Mouse (Mus musculus) left cerebral cortex, postnatal 25 days (tissue): ENCODE results near the gene Gm21958. TPM values are rescaled to one million over a fixed set of nuclear protein-coding genes. Genes with fewer than 3 reads are reported as not detected.

Experiments
- DNase-seq, 2 experiments: peaks; one replicate each; pipeline ENCODE4 v3.0.0; 2022; ENCODE audit warnings: low spot score in 2 of 2, mixed read lengths in 1 of 2
- intact Hi-C: fragments of 180-260 bp; cut with DNase I; formaldehyde crosslinking; loops from one replicate; pipeline ENCODE4 v1.15.1; 2025
- total RNA-seq, 2 experiments: library from RNA; stranded (reverse); gene quantifications; 2 replicates each; pipeline ENCODE4 v1.2.3; 2021

Gm21958 gene
- not detected for total RNA-seq

GRCm38 (mm10) chr3:54714253-54714652, at the start of gene Gm21958:
Gm21958 (minus strand) TSS chr3:54714353.
- no peak for DNase-seq
- intact Hi-C loops = no loop called here

DNA sequence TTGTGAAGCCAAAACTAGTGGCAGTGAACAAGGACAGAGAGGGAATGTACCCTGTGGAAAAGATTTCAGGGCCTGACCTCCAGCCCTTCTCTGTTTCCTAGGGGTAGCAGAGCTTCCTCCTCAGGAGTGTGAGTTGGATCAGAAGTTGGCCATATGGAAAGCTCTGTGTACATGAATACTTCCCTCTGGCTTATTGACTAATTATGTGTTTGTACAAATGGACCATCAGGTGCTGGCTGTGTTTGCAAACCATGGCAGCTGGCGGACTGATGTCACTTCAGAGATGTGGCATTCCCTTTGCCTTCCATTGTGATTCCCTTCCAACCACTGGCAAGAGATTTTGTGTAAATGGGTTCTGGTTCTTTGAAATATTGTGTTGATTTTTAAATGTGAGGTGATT, 47.1 kb upstream of the Gm21958 start:
- intact Hi-C loops = no loop called here
- DNase-seq = no peak

DNA sequence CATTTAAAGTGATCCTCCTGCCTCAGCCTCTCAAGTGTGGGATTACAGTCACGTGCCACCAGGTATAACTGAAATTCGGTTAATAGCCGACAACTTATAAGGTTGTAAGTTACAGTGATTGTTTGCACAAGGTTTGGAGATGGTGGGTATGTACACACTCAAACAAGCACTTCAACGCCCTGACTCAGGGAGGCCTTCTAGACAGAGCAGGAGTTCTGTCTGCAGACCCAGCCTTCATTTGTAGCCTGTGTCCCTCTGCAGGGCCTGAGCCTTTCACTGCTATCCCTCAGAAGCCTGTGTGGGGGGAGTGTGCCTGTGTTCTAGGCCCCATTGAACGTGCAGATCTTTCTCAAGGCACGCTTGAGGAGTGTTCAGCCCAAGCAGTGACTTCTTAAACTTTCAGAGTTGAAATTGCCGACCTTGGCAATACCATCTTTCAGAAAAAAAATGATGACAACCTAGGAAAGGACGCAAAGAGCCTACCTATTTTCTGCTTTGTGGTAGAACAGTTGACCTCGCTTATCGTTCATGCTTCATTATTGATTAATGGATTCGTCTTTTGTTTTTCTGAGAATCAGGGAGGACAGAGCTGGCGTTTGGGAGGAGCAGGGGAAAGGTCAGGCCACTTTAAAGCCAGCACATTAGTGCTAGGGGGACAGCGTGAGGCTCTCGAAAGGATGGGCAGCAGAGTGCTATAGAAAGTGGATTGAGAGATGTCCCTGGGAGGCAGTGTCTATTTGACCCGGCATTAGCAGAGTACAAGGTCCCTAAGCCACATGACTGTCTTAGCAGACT, 46.4 kb upstream of the Gm21958 start:
- intact Hi-C loops = no loop called here
- DNase-seq = no peak

DNA sequence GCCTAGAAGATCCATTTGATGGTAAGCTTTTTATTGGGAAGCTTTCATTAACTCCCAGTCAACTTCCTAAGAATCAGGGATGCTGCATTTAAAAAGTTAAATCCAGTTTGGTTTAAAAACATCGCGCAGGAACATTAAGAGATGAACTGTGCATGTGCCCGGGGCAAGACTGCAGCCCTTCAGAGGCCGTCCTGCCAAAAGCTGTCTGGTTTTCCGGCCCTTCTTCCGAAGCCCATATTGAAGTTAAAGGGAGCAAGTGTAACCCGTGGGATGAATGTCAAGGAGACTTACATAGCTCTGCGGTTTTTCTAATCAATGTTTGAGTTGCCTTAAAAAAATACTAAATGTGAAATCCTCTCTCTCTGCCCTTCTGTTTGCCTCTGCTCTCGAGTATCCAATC, 45.1 kb upstream of the Gm21958 start:
- DNase-seq = no peak
- intact Hi-C loops = loop anchor here (5.0 kb wide), 1 partner anchor 48 kb away; the partner anchor contains the start of gene Rfxap

DNA sequence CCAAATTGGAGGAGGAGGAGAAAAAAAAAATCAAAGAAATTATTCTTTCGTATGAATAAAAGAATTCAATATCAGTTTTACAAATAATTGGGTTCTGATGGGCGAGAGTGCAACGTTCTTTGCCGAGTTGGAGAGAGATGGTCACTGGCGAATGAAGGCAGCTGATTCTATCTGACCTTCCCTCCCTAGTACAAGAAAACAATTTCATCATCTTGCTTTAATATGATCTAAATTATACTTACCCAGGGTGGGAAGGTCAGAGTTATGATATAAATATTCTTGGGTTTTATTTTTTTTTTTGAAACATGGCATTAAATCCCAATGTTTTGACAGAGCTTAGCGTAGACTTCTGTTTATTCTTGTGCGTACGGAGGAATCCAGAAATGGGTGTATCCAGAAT, 43.3 kb upstream of the Gm21958 start:
- intact Hi-C loops = loop anchor here (5.0 kb wide), 1 partner anchor 50 kb away; the partner anchor contains the start of gene Rfxap
- DNase-seq = no peak

GRCm38 (mm10) chr3:54756058-54756457, 41.9 kb upstream of the Gm21958 start:
- intact Hi-C loops = loop anchor here (5.0 kb wide), 1 partner anchor 51 kb away; the partner anchor contains the start of gene Rfxap
- DNase-seq = peak; percentile 47 to 74

DNA sequence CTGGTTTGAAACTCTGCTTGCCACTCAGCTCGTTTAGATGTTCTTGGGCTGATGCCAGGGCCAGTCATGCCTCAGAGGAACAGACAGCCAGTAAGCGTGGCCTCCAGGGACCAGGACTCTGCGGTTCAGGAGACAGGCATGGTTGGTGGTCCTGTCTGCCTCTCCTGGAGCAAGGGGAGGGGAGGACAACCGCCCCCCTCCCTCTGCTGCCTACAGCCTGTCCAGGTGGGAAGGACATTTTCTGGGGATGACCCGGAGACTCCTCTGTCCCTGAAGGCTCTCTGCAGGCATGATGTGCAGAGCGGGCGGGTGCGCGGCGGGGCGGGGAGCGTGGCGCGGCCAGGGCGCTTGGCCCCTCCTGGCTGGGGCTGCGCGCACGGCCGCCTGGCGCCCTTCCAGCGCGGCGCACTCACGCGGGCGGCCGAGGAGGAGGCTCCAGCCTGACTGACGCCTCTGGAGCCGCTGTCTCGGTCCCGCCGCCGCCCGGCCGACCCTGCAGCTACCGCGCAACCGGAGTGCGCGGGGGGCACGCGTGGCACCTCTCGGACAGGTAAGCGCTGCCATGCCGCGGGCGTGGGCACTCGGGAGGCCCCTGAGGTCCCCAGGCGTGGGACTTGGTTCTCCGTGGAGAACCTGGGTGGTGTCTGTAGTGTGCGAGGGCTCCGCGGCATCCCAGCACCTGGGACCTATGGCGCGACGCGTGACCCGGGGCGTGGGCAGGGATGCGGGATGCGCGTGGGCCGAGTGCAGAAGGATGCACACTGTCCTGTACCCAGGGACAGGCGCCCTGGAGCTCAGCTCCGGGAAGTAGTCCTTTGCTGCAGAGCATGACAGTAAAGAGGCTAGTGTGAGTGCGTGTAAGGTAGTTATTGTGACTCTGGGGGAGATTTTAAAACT, 41.2 kb upstream of the Gm21958 start, which contains the start of gene Smad9:
TSS of gene Smad9 (plus strand) at position 438 of the 897 bp plus-strand sequence.
- intact Hi-C loops = loop anchor here (5.0 kb wide), 1 partner anchor 52 kb away; the partner anchor contains the start of gene Rfxap
- peak; percentile 68 to 72 for DNase-seq

- DNase-seq = no peak
- intact Hi-C loops = no loop called here
Observed at GRCm38 (mm10) chr3:54753411-54753810, 39.3 kb upstream of the Gm21958 start.

GRCm38 (mm10) chr3:54745799-54746198, 31.6 kb upstream of the Gm21958 start:
- DNase-seq = no peak
- intact Hi-C loops = no loop called here

DNA sequence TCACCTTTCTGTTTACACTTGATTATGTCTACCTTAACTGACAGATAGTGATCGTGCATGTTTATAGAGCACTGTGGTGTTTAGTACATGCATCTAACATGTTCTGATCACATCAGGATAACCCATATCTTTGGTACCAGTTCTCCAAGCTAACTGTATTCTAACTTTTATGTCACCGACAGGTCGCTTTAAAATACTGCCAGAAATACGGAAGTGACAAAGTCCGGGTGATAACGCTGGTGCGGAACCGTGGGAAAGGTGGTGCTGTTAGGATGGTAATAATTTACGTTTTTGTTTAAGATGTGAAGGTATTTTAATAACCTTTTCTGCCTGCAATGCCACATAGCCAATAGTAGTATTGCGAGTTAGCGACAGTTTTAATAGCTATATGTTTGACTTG, 27.8 kb upstream of the Gm21958 start:
- DNase-seq = no peak
- intact Hi-C loops = no loop called here

DNA sequence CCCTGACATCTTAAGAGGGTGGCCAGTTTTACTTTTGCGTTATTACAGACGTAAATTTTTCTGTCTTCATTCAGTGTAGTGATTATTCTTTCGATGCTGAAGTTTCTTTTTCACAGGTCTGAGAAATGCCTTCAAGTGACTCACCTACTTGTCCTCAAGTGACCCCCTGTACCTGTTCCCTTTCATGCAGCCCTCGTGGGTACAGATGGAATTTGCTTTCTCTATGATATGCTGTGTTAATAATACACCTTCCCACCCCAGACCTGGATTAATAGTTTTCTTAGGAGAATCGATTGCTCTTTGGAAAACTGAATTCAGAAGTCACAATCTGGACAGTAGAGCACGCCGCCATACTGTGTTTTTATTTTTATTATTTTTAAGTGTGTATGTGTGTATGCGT, 23.2 kb upstream of the Gm21958 start:
- intact Hi-C loops = loop anchor here (5.0 kb wide), 2 partner anchors 60 to 335 kb away; no protein-coding TSS in a partner anchor

DNA sequence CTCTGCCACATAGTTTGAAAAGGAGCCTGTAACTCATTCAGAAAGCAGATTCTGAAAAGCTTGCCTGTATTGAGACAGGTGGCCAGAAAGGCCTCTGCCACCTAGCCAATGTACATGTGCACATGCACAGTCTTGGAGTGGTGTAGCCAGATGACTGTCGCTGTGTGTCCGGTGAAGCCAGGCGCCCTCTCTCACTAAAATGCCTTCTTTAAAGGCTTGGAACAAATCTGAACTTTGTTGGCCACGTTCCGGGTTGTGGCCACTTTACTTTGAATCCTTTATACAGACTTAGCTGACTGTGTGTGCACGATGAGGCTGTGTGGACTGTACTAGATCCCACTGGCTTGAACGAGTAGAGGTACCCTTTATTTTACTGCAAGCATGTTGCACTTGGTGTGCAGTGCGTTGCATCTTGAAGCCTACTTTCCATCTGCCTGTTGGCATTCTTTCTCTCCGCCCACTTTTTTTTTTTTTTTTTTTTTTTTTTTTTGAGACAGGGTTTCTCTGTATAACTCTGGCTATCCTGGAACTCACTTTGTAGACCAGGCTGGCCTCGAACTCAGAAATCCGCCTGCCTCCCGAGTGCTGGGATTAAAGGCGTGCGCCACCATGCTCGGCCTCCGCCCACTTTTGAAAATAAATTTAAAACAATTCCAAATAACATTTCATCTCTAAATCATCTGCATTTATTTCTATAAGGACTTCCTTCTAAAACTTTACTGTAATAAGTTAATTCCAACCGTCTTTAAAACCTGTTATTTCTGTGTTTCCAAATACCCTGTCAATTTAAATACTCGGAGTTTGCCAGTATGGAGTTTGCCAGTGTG, 22.2 kb upstream of the Gm21958 start:
- peak; percentile 13 to 25 for DNase-seq
- intact Hi-C loops = loop anchor here (5.0 kb wide), 2 partner anchors 61 to 336 kb away; no protein-coding TSS in a partner anchor

More for the DNA sequence above, 23.2 kb upstream of the Gm21958 start:
- DNase-seq = no peak

GRCm38 (mm10) chr3:54735247-54736046, 21.3 kb upstream of the Gm21958 start, which contains the start of the genes Exosc8 and Alg5:
Exosc8 (minus strand) TSS chr3:54735393.
Alg5 (plus strand) TSS chr3:54735539.
- intact Hi-C loops = loop anchor here (2.0 to 5.0 kb wide), 3 partner anchors 43 to 337 kb away; partner anchors contain the start of gene Supt20
- peak; percentile 89 for DNase-seq

GRCm38 (mm10) chr3:54734411-54735246, 20.5 kb upstream of the Gm21958 start:
- intact Hi-C loops = loop anchor here (2.0 to 5.0 kb wide), 3 partner anchors 42 to 338 kb away; partner anchors contain the start of gene Supt20
- DNase-seq = peak; percentile 87 to 89

GRCm38 (mm10) chr3:54732371-54732770, 18.2 kb upstream of the Gm21958 start:
- intact Hi-C loops = no loop called here
- DNase-seq = no peak

DNA sequence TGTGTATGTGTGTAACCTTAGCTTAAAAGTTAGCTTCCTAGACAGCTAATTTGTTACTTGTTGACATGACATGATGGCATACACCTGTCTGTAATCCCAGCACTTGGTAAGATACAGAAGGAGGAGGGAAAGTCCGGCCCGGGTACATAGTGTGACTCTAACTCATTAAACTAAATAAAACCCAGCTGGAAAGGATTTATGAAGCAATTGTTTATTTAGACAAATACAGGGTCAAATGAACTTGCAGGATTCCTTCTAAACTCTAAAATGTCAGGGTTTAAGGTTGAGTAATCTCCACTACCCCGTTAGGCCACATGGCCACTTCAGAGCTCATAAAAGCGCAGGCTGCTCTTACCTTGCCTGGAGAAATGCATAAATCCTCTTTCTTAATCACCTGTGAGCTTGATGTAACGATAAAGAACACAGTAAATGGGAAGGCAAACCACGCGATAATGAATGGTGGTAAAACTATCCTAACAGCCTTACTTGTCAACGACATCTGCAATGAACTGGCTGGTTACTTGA, 17.5 kb upstream of the Gm21958 start:
- intact Hi-C loops = no loop called here
- DNase-seq = no peak

GRCm38 (mm10) chr3:54728100-54728499, 13.9 kb upstream of the Gm21958 start:
- intact Hi-C loops = no loop called here
- no peak for DNase-seq
